Mouse (Mus musculus) urinary bladder, postnatal 10 days (tissue): Measurements from ENCODE around the gene Stk32b.

Source experiments
- DNase-seq: peaks from one replicate; pipeline ENCODE4 v3.0.0; 2022; ENCODE audit warnings: low spot score

The Stk32b gene

DNA sequence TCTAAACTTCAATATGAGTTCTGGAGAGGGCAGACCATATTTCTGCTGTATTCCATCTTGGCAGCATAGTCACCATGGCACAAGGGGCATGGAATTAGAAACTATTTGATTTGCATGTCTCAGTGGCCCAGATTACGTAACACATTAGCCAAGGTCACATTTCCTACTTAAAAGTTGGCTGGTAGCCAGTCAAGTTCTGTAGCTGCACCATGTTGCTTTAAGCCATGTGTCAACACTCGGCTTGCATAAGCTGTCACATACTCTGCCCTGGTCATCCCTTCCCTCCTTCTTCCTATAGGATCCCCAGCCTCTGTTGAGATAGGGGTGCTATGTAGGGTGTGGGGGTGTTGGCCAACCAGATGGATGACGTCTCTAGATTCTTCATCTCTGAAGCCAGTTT lies 196.5 kb downstream of the Stk32b start:
- DNase-seq = no peak

DNA sequence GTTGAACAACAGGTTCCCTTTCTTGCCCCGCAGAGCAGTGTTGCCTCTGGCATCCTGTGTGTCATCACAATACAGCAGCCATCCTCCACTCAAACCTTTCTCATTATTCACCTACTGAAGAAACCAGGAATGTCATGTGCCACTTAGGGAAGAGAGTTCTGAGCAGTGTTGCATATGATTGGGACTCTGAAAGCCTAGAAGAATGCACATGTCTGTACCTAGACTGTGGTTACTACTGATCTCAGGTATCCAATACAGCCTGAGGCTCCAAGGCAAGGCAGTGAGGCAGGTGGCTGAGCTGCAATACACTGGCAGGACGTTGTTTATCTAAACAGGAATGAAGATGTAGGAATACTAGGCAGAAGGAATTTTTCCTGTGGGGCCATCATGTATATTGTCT lies 204.5 kb downstream of the Stk32b start:
- no peak for DNase-seq

DNA sequence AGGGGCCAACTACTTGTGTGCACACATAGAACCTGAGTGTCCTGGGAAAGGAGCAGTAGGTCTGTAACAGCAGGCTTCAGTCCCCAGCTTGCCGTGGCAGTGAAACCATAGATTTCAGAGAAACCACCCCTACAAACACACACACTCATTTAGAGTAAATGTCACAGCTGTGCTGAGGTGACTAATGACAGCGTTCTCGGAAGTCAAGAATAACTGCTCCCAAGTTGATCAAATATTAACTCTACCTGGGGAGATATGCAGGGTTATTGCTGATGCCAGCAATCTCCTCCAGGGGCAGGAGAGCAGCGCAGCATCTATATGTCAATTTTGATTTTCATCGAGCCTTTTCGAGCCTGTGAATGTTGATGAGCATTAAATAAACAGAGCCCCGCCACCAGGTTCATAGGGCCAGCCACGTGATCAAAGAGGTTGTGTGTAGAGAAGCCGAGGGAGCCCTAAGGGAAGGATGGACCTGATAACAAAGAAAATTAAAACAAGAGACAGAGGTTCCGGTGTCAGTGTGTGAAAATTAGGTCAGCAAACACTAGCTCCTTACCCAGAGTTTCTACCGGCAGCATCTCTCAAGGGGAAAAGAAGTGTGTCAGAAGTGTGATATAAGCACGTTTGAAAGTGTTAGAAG lies 210.0 kb downstream of the Stk32b start:
- DNase-seq = no peak

DNA sequence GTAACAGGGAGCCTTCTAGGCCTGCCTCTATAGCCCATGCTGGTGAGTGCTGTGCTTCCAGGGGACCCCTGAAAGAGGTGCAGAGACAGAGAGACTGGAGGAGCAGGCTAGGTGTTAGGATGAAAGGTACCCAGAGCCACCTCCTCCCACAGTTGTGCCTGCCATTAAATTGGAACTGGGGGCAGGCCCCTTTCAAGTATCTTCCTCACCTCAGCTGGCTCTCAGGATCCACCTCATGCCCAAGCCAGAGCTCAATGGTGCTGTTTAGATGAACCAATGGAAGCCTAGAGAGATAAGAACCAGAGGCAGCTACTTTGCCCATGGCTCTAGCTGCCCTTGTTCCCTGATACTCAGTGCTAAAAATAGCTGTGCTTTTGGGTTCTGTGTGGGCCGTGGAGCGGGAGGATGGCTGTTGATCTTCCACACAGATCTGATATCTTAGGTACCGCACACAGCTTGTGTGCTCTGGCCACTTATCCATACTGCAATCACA lies 221.9 kb downstream of the Stk32b start:
- no peak for DNase-seq

DNA sequence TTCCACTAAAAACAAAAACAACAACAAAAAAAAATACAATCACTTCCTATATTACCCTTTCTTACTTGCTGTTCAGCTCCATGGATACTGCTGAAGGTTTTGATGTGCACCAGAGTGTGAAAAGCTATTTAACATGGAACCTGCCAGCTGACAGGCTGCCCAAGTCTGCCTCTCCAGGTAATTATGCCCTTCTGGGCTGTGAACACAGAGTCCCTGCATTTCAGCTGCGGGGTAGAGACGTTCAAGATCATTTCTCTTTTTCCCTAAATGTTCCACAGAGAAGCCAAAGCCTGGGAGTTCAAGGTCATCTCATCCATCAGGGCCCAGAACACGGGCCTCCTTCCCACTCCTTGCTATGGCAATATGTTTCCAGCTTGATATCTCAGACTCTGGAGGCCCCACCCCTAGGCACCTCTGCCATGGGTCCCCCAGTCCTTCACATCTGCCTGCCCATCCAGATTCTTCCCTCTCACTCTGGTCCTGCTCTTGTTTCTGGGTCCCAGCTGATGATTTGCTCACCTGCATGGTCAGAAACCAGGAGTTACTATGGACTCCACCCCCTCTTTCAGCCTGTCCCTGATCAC lies 244.9 kb downstream of the Stk32b start:
- no peak for DNase-seq

DNA sequence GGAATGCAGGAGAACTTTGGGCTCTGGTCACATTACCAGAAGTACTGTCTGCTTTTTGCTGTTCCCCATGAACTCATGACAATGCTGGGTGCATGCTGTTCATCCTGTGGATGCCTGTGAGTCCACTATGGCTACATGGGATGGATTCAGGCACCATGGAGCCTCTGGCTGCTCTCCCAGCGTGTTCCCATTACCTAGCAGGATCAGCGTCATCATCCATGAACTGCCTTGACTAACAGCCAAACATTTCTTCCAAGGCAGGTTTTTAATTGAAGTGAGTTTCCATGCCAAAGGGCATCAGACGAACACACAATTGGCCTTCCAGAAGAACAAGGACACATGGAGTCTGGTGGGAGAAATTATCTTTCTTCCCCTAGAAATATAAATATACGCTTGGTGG lies 245.4 kb downstream of the Stk32b start:
- DNase-seq = no peak

DNA sequence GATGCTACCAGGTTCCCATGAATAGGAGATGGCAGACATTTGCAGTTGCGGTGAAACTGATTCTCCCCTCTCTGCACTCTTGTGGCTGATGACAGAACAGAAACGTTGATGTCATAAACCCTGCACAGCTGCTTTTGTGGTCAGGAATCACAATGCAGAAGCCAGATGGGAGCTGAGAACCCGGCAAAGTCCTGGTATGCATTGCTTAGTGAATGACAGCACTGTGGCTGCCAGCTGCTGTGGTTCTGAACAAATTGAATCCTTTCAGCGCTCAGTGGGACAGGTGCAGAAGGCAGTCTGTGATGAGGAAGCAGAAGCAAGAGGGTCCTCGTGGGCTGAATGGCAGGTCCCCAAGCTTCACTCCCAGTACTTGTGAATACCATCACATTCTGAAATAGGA lies 247.9 kb downstream of the Stk32b start:
- DNase-seq = no peak

DNA sequence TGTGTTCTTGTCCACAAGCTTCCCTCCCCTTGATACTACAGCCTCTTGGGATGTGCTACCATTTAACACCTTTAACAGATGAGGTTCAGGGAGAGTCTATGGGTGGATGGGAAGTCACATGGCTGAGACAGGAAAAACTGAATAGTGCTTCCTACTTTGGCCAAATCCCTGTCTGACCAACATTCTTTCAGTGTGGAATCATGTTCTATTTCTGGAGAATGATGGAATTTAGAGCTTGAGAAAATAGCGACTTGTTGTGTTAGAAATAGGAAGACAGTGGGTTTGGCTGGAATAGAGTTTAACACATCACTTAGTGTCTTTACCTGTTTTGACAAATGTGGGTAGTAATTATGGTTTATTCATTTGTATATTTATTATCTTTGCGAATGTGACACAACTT lies 249.3 kb downstream of the Stk32b start:
- no peak for DNase-seq

DNA sequence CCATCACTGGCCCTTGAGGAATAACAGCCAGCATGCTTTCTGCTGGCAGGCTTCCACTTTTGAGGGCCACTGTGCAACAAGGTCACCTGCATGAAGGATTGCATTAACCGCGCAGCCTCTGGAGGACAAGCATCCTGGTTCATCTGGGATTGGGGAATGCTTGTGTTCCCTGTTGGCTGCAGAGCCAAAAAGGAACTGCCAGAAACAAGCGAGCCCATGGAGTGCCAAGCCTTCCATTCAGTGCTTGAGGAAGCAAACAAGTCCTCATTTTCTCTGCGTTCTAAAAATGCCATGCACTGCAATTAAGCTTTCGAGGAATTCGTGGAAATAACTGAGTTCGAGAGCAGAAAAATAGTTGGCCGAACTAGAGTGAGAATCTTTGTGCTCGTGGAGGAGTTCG lies 251.5 kb downstream of the Stk32b start:
- no peak for DNase-seq

DNA sequence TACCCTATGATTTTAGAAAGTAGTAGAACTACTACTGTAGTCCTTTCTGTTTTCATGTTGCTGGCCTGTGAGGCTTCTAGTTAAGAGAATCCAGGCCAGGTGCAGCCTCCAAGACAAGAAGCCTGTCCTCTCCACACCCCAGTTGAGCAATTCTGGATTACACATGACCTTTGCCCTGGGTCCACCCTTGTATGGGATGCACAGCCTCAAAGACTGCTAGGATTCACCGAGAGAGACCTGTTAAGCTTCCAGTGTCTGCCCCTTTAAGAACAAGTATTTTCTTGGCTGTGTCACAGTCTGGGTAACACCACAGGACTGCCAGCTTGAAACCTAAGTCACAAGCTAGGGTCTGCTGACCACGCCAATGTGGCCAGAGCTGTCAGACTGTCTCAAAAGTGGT lies 258.7 kb downstream of the Stk32b start:
- no peak for DNase-seq

DNA sequence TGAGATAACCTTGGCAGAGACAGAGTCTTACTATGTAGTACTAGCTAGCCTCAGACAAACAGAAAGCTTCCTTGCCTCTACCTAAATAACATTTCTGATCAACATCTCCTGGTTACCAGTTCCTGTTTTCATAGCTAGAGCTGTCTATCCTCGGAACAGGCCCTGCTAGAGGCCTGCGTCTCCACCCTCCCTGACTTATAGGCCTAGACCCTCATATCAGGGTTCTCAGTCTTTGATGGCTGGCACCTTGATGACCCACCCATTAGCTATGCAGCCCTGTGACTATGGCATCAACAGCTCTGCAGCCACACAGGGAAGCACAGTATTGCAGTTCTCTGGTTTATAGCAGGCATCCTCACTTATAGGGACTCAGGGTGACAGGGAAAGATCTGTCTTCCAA lies 259.1 kb downstream of the Stk32b start:
- DNase-seq = no peak

DNA sequence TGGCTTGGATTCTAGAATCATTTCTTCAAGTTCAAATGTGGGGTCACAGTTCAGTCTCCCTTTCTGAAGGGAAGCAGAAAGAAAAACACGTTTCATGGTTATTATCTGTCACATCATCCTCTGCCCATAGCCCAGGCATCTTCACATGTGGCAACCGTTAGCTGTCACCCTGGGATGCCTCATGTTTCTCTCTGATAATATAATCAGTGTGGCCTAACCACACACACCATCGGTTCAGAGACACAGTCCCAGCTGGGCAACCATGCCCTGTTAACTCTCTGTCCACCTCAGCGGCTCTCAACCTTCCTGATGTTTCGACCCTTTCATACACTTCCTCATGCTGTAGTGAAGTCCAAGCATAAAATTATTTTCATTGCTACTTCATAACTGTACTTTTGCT lies 259.8 kb downstream of the Stk32b start:
- DNase-seq = no peak

DNA sequence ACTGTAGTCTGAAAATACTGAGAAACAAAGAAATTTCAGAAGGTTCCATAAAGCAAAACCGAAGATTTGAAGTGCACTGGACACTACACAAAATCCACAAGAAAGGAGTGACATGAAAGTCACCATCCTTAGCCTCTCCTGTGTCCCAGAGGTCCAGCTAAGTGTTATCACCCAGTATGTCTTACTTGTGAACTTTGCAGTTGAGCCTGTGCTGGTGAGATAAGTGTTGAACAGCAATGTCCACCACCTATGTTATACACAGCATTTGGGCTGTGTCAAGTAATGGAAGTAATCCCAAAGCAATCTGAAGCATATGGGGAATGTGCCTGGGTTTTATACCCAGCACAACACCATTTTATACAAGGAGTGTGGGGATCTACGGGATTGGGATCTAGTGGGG lies 260.4 kb downstream of the Stk32b start:
- DNase-seq = no peak

DNA sequence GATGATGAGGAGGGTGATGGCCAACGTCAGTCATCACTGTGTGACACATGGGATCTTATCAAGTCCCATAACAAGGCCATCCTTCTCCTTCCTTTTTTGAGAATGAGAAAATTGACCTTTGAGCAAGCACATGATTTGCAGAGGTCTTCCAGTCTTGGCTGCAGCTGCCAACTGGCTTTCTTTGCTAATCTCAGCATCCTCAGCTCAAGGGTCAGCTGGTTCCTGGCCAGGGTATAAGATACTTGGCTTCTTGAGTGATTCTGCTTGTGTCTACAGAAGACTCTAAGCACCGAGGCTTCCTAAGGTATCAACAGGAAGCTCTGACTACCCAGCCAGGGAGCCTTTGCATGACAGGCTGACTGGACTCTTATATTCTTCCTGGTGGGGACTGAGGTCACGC lies 269.4 kb downstream of the Stk32b start:
- DNase-seq = no peak

DNA sequence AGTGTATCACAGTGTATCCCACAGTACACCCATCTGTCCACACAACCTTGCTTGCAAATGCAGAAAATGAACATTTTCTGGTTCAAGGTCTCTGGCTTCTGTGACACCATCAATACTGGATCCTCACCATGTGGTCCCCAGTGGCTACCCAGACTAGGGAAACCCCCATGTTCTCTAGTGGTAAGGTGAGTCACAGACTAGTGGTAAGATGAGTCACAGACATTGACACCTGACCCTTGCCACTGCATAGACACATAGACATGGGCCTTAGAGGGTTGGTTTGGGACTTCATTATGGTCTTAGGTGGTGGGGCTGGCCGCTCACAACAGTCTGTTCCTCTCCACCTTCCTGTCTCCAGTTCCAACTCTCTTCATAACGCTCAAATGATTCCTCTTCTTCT lies 274.2 kb downstream of the Stk32b start:
- DNase-seq = no peak

DNA sequence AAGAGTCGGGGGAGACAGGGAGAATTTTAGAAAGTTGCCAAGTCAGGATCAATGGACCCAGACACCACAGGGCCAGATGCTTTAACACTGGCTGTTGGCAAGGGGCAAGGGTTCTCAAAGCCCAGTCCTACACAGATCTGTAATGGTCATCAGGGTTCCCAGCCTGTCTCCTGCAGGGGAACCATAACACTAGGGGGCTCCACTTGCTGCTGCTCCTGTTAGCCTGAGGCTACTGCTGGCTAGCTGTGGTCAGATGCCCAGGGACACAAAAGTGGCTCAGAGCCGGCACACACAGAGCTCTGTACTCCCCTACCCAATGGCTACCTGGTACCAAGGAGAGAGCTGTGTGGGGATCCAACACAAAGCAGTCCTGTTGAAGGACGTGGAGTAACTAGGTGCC lies 281.6 kb downstream of the Stk32b start:
- DNase-seq = no peak

DNA sequence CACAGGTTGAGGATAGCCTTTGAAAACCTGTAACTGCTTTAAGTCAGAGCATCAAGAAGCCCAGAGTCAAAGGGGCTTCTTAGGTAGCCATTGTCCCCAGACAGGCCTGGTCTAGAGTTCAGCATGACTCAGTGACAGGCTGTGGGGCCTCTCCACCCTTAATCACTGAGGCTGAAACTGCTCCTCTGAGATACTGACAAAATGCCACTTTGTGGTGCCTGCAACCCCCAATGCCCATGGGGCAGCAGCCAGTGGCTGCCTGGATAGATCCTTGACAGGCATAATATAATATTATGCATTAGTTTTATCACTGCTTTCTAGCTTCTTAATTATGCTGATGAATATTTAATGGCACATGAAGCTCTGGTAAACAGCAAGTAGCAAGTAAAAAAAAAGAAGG lies 289.8 kb downstream of the Stk32b start:
- DNase-seq = no peak

DNA sequence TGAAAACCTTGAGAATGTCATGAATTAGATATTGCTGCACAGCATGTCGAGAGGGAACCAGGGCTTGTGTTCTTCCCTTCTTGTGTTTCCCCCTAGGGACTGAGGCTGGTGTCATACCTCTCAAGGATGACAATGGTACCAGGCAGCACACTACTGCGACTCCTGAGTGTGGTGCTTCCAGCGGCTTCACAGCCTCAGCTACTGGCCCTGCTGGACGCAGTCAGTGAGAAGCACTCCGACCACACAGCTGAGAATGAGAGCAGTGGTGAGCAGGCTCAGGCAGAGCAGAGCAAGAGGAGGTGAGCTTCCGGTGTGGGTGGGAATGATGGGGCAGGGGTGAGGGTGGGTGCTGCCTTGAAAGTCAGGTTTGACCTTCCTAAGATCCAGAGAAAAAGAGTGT lies 297.9 kb downstream of the Stk32b start:
- no peak for DNase-seq
